Mouse (Mus musculus): ENCODE measurements around the gene Hpca.
A peak's percentile ranks its signal among the peaks of the same experiment; 100 is the strongest.

GRCm38 (mm10) chr4:129067638-129068415 is 54.0 kb downstream of the Hpca start:
- TF ChIP-seq CTCF (IDR thresholded peaks at IDR 0.05; ENCODE audit: low read depth) = 0 out of 2 replicates have a peak, but pooled peaks have one; percentile 10
- no peak for TF ChIP-seq EP300 (optimal IDR thresholded peaks at IDR 0.05)

All from stomach, postnatal 0 days (tissue).